Comparison of ENCODE assay signal across 12 mouse cellular contexts in the genomic region with DNA sequence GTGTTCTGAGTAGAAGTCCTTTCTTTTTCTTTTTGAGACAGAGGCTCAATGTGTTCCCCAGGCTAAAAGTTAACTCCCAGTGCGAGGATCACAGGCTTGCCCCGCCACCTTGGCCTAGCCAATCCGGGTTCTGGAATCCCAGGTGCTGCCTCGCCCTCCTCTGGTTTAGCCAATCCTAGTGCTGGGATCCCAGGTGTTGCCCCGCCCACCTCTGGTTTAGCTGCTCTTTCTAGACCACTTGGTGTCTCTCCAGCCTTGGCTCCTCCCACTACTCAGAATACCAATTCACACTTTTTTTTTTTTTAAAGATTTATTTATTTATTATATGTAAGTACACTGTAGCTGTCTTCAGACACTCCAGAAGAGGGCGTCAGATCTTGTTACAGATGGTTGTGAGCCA. TPM values are rescaled to one million over a fixed set of nuclear protein-coding genes. Genes with fewer than 3 reads are reported as not detected.
DNase-seq lines count a peak whose midpoint lies in the region; ATAC-seq and TF ChIP-seq lines count a peak whose summit lies in the region.
"Had no signal": no experiment of that assay in that cellular context is flagged by ENCODE, and none has a peak within 500 bp of the region (broad histone marks: within the 10 kb centered on the region; RNA-seq: fewer than 3 reads in every experiment).

No protein-coding gene starts in this region.

- H3K79me2 ChIP-seq in heart, adult 2 months (replicated peaks; ENCODE audit: control insufficient read depth, insufficient read depth, low read length), result no peaks in the 10 kb centered on the region

- no peak overlapping the region for H3K27ac ChIP-seq in hindbrain, embryonic 11.5 days (ENCODE audit: low read depth, low read length)
- H3K27ac ChIP-seq in hindbrain, embryonic 16.5 days (ENCODE audit: low read depth, low read length), result no peak overlapping the region
- no peak overlapping the region for H3K27ac ChIP-seq in embryonic facial prominence, embryonic 13.5 days
- H3K27ac ChIP-seq in midbrain, embryonic 14.5 days (replicated peaks; ENCODE audit: low read depth, low read length), result no peak overlapping the region
- no peak overlapping the region for H3K27ac ChIP-seq in heart, adult 2 months
- H3K27ac ChIP-seq: intestine, embryonic 15.5 days had no signal

- peak; percentile 29 for DNase-seq in hindbrain, embryonic 11.5 days (ENCODE audit: low spot score)
- peak; percentile 92 for DNase-seq in A20 (ENCODE audit: low read depth, low spot score)
- DNase-seq in midbrain, embryonic 14.5 days, result no peak
- no peak for DNase-seq in heart, adult 2 months
- no peak for DNase-seq in frontal cortex, postnatal 25 days (ENCODE audit: low spot score in 2 of 2)
- no peak for DNase-seq in right cerebral cortex, postnatal 4 days
- DNase-seq: forebrain, postnatal 0 days had no signal

- no peaks in the 10 kb centered on the region for H3K36me3 ChIP-seq in hindbrain, embryonic 11.5 days (ENCODE audit: control insufficient read depth, insufficient read depth, low read length)
- no peaks in the 10 kb centered on the region for H3K36me3 ChIP-seq in hindbrain, embryonic 16.5 days (ENCODE audit: control insufficient read depth, insufficient read depth, low read length)
- H3K36me3 ChIP-seq in embryonic facial prominence, embryonic 13.5 days, result no peaks in the 10 kb centered on the region
- no peaks in the 10 kb centered on the region for H3K36me3 ChIP-seq in midbrain, embryonic 14.5 days (ENCODE audit: control insufficient read depth, insufficient read depth, low read length)
- H3K36me3 ChIP-seq in heart, adult 2 months (ENCODE audit: control insufficient read depth, insufficient read depth, low read length), result no peaks in the 10 kb centered on the region
- H3K36me3 ChIP-seq: intestine, embryonic 15.5 days had no signal

- no peak for TF ChIP-seq CTCF in heart, adult 2 months (IDR thresholded peaks at IDR 0.05)

- H3K9ac ChIP-seq in hindbrain, embryonic 11.5 days (ENCODE audit: low read depth, low read length), result no peak overlapping the region
- no peak overlapping the region for H3K9ac ChIP-seq in hindbrain, embryonic 16.5 days (ENCODE audit: low read depth, low read length)
- H3K9ac ChIP-seq in embryonic facial prominence, embryonic 13.5 days, result no peak overlapping the region
- H3K9ac ChIP-seq in midbrain, embryonic 14.5 days (replicated peaks; ENCODE audit: low read length), result no peak overlapping the region
- H3K9ac ChIP-seq in heart, adult 2 months (ENCODE audit: low read depth, low read length), result no peak overlapping the region
- H3K9ac ChIP-seq: forebrain, postnatal 0 days; intestine, embryonic 15.5 days had no signal

- H3K4me2 ChIP-seq in hindbrain, embryonic 11.5 days (replicated peaks; ENCODE audit: low read depth, low read length), result no peak overlapping the region
- H3K4me2 ChIP-seq in hindbrain, embryonic 16.5 days (ENCODE audit: low read length), result no peak overlapping the region
- H3K4me2 ChIP-seq in embryonic facial prominence, embryonic 13.5 days, result peak overlapping the region; percentile 30; the same call in 1 of the 2 replicates
- H3K4me2 ChIP-seq in midbrain, embryonic 14.5 days (ENCODE audit: low read length), result peak overlapping the region; percentile 21; the same call in 1 of the 2 replicates
- H3K4me2 ChIP-seq: intestine, embryonic 15.5 days had no signal

- no peaks in the 10 kb centered on the region for H3K9me3 ChIP-seq in hindbrain, embryonic 11.5 days (ENCODE audit: control insufficient read depth, low read length)
- H3K9me3 ChIP-seq in hindbrain, embryonic 16.5 days (ENCODE audit: control insufficient read depth, low read length), result no peaks in the 10 kb centered on the region
- no peaks in the 10 kb centered on the region for H3K9me3 ChIP-seq in embryonic facial prominence, embryonic 13.5 days
- H3K9me3 ChIP-seq in midbrain, embryonic 14.5 days (ENCODE audit: control insufficient read depth, low read length), result no peaks in the 10 kb centered on the region
- H3K9me3 ChIP-seq: intestine, embryonic 15.5 days had no signal

- TF ChIP-seq POLR2A in heart, adult 2 months (IDR thresholded peaks at IDR 0.05; ENCODE audit: insufficient read depth, low read depth, low read length), result no peak

- peaks cover 19% of the 10 kb centered on the region for H3K27me3 ChIP-seq in hindbrain, embryonic 11.5 days (ENCODE audit: control insufficient read depth, insufficient read depth, low read length)
- peaks cover 13% of the 10 kb centered on the region for H3K27me3 ChIP-seq in hindbrain, embryonic 16.5 days (replicated peaks; ENCODE audit: control insufficient read depth, insufficient read depth, low read length)
- peaks cover 46% of the 10 kb centered on the region for H3K27me3 ChIP-seq in embryonic facial prominence, embryonic 13.5 days
- peaks cover 15% of the 10 kb centered on the region for H3K27me3 ChIP-seq in midbrain, embryonic 14.5 days (ENCODE audit: control insufficient read depth, insufficient read depth, low read length)
- H3K27me3 ChIP-seq in heart, adult 2 months (ENCODE audit: control insufficient read depth, insufficient read depth, low read length), result no peaks in the 10 kb centered on the region

- WGBS in hindbrain, embryonic 11.5 days, result 42% methylated on average over 6 of the region's 6 CpGs
- WGBS in hindbrain, embryonic 16.5 days, result 57% methylated on average over 5 of the region's 6 CpGs
- WGBS in embryonic facial prominence, embryonic 13.5 days, result 32% methylated on average over 6 of the region's 6 CpGs
- WGBS in midbrain, embryonic 14.5 days, result 41% methylated on average over 5 of the region's 6 CpGs
- 79% methylated on average over 6 of the region's 6 CpGs for WGBS in heart, adult 2 months

- ATAC-seq in hindbrain, embryonic 11.5 days (ENCODE audit: low FRiP score), result no peak
- no peak for ATAC-seq in hindbrain, embryonic 16.5 days
- ATAC-seq in embryonic facial prominence, embryonic 13.5 days (ENCODE audit: insufficient number of reproducible peaks, insufficient read depth, low FRiP score, low TSS enrichment, low read depth), result no peak
- ATAC-seq in midbrain, embryonic 14.5 days (ENCODE audit: low FRiP score, low TSS enrichment), result no peak
- ATAC-seq: forebrain, postnatal 0 days; intestine, embryonic 15.5 days; lung, postnatal 0 days had no signal

- intact Hi-C loops in heart, adult 2 months (cut with DNase I), result no loop called here

- no peak overlapping the region for H3K4me3 ChIP-seq in hindbrain, embryonic 11.5 days (ENCODE audit: low read depth, low read length)
- H3K4me3 ChIP-seq in hindbrain, embryonic 16.5 days (ENCODE audit: low read length), result no peak overlapping the region
- 0 out of 2 replicates have a peak overlapping the region, but pooled peaks have one; percentile 10 for H3K4me3 ChIP-seq in embryonic facial prominence, embryonic 13.5 days
- no peak overlapping the region for H3K4me3 ChIP-seq in midbrain, embryonic 14.5 days (replicated peaks; ENCODE audit: low read depth, low read length)
- no peak overlapping the region for H3K4me3 ChIP-seq in heart, adult 2 months
- H3K4me3 ChIP-seq: intestine, embryonic 15.5 days had no signal

- H3K4me1 ChIP-seq in hindbrain, embryonic 11.5 days (replicated peaks; ENCODE audit: control insufficient read depth, insufficient read depth, low read length), result peaks cover 4% of the 10 kb centered on the region; the same call in 1 of the 2 replicates
- H3K4me1 ChIP-seq in hindbrain, embryonic 16.5 days (ENCODE audit: control insufficient read depth, insufficient read depth, low read depth, low read length), result peaks cover 6% of the 10 kb centered on the region
- H3K4me1 ChIP-seq in embryonic facial prominence, embryonic 13.5 days, result peaks cover 13% of the 10 kb centered on the region
- H3K4me1 ChIP-seq in midbrain, embryonic 14.5 days (ENCODE audit: control insufficient read depth, insufficient read depth, low read length), result 0 out of 2 replicates have a peak, but pooled peaks cover 5% of the 10 kb centered on the region
- no peaks in the 10 kb centered on the region for H3K4me1 ChIP-seq in heart, adult 2 months (ENCODE audit: control insufficient read depth, insufficient read depth, low read length)

- no peak for TF ChIP-seq EP300 in heart, adult 2 months (IDR thresholded peaks at IDR 0.05; ENCODE audit: insufficient read depth, low read depth, low read length)

RNA-seq across cellular contexts. Expression of a gene that starts 4.1 kb away (rescaled TPM):
- polyA plus RNA-seq in hindbrain, embryonic 11.5 days (2014; fragmentation: Nextera tagmentation; extraction: Ambion mirVana), result 3.6 and 3.9 TPM in 2 replicates
- polyA plus RNA-seq in hindbrain, embryonic 16.5 days (2015; fragmentation: Nextera tagmentation; extraction: Ambion mirVana), result 4.2 and 4.8 TPM in 2 replicates
- 3.9 and 4.6 TPM in 2 replicates for polyA plus RNA-seq in embryonic facial prominence, embryonic 13.5 days (2015; fragmentation: Nextera tagmentation; extraction: Ambion mirVana)
- polyA plus RNA-seq in midbrain, embryonic 14.5 days (2014; fragmentation: Nextera tagmentation; extraction: Ambion mirVana), result 2.0 and 4.0 TPM in 2 replicates
- total RNA-seq in heart, adult 2 months (2021), result 1 to 10 TPM; 3.6 to 3.8 TPM
- 4.2 and 4.9 TPM in 2 replicates for polyA plus RNA-seq in heart, adult 2 months (2012; rRNA removed)
- polyA plus RNA-seq: C2C12 had no signal

Comparison
In these comparisons a context has a peak if more than half of its experiments do, and no peak if none do; other contexts are left out.
1. DNase-seq: peak in hindbrain, embryonic 11.5 days (single experiment) and A20 (single experiment); none in midbrain, embryonic 14.5 days (single experiment), heart, adult 2 months (0 of 2), frontal cortex, postnatal 25 days (0 of 2) and right cerebral cortex, postnatal 4 days (single experiment).
2. H3K4me2 ChIP-seq: peak in embryonic facial prominence, embryonic 13.5 days (single experiment) and midbrain, embryonic 14.5 days (single experiment); none in hindbrain, embryonic 11.5 days (single experiment) and hindbrain, embryonic 16.5 days (single experiment).